Mouse (Mus musculus): Measurements from ENCODE around the gene Cd3eap. TPM values are rescaled to one million over a fixed set of nuclear protein-coding genes. Genes with fewer than 3 reads are reported as not detected.

Gene Cd3eap
- polyA plus RNA-seq, 1 experiment, result 14.6 TPM

DNA sequence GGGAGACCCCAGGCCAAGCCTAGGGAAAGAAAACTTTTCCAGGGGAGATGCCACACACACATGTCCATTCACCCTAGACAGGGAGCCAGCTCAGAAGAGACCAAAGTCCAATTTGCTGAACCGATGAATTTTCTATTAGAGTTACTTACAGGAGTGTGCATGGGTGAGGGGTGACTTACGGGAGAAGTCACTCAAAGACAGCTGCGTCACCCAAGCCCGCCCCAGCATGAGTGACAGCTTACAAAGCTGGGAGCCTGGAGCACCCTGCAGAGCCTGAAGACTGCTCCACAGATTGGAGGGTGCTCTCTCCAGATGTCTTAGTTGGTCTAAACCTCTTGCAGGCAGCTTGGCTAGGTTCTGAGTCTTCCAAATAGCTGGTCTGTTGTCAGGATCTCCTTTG lies 47.3 kb downstream of the Cd3eap start:
- Histone ChIP-seq H3K4me1 (ENCODE audit: control insufficient read depth, insufficient read depth, low read length) (no peaks in the 10 kb centered on the region), H3K4me3 (ENCODE audit: low read depth, low read length) (no peak overlapping the region), H3K36me3 (ENCODE audit: control insufficient read depth, insufficient read depth, low read length, poor library complexity, severe bottlenecking) (no peaks in the 10 kb centered on the region)

GRCm38 (mm10) chr7:19309884-19310641 lies 49.2 kb downstream of the Cd3eap start, which contains the start of gene Fosb:
Gene Fosb, minus strand, starts transcription at chr7:19310051.
- Histone ChIP-seq H3K36me3 (ENCODE audit: control insufficient read depth, insufficient read depth, low read length, poor library complexity, severe bottlenecking) (no peaks in the 10 kb centered on the region), H3K4me1 (ENCODE audit: control insufficient read depth, insufficient read depth, low read length) (no peaks in the 10 kb centered on the region), H3K27me3 (ENCODE audit: control insufficient read depth, insufficient read depth, low read length, poor library complexity, severe bottlenecking) (no peaks in the 10 kb centered on the region), H3K9ac (ENCODE audit: low read depth, poor library complexity, severe bottlenecking) (peak within 1 kb of the TSS; percentile 62), H3K9me3 (replicated peaks; ENCODE audit: control insufficient read depth, insufficient read depth, low read length, poor library complexity, severe bottlenecking) (no peaks in the 10 kb centered on the region), H3K4me3 (ENCODE audit: low read depth, low read length) (peak within 1 kb of the TSS; percentile 82), H3K27ac (ENCODE audit: insufficient read depth, low read length) (no peak within 1 kb of the TSS)
- TF ChIP-seq CTCF (IDR thresholded peaks at IDR 0.05; ENCODE audit: low read depth, low read length) (peak; percentile 45), POLR2A (IDR thresholded peaks at IDR 0.05; ENCODE audit: insufficient read depth, low read length) (no peak)

More for the DNA sequence above, 47.3 kb downstream of the Cd3eap start:
- no peak overlapping the region for H3K9ac ChIP-seq (ENCODE audit: low read depth, poor library complexity, severe bottlenecking)
- no peak overlapping the region for H3K27ac ChIP-seq (ENCODE audit: insufficient read depth, low read length)
- H3K9me3 ChIP-seq (replicated peaks; ENCODE audit: control insufficient read depth, insufficient read depth, low read length, poor library complexity, severe bottlenecking), result no peaks in the 10 kb centered on the region
- TF ChIP-seq CTCF (IDR thresholded peaks at IDR 0.05; ENCODE audit: low read depth, low read length) (no peak), EP300 (IDR thresholded peaks at IDR 0.05; ENCODE audit: insufficient read depth, low read depth, low read length) (no peak), POLR2A (IDR thresholded peaks at IDR 0.05; ENCODE audit: insufficient read depth, low read length) (no peak)
- H3K27me3 ChIP-seq (ENCODE audit: control insufficient read depth, insufficient read depth, low read length, poor library complexity, severe bottlenecking), result no peaks in the 10 kb centered on the region

DNA sequence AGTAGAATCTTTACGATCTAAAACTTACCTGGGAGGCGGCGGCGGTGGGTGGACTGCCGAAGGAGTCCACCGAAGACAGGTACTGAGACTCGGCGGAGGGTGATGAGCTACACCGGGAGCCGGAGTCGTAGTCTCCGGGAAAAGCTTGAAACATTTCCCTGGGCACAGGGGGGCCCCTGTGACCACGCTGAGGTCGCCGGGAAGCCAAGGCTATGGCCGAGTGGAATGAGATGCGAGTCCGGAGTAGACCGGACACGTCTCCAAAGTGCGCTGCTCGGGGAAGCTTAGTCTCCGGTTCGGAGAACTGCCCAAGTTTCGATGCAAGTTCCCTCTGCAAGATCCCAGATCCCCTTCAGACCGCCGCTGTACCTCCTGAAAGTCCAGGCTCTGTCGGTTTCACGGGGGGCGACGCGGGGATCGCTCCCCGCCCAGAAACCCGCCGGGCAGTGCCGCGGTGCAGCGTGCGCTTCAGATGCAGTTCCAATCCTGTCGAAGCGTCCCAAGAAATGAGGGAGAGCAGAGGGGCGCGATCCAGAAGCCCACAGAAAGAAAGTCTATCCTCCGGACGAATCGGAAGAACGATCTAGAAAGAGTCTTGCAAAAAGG lies 49.9 kb downstream of the Cd3eap start:
- peak overlapping the region; percentile 62 for H3K9ac ChIP-seq (ENCODE audit: low read depth, poor library complexity, severe bottlenecking)
- peak overlapping the region; percentile 72 for H3K4me3 ChIP-seq (ENCODE audit: low read depth, low read length)

DNA sequence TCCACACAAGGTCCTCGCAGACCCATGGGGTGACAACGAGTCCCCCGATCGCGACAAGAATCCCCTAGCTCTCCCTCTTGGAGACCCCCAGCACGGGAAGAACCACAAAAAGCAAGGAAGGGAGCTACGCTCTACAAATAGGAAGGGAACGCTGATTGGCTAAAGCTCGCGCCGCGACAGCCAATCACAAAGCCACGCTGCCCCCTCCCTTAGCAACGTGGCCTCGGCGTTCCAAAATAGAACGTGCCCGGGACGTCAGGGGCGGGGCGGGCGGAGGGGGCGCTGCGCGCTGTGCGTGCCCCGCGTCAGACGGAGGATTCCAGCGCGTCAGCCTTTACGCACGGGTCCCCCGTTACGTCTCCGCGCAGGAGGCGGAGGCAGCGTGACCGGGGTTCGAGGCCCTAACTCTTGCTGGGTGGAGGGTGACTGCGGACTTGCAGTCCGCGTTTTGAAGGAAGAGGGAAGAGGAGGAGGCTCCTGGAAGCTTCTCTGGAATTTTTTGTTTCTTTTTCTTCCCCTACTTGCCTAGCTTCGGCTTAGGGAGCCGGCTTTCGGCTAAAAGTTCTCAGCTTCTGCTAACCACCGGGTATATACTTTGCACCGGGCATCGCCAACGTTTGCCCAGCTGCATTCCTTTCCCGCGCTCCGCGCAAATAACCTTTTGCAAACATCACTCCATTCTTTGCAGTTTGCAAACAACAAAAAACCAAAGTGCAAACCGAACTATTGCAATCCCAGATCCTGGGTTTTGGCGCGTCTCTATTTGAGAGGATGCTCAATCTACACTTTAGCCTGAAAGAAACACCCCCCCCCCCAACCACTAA lies 50.6 kb downstream of the Cd3eap start:
- H3K27me3 ChIP-seq (ENCODE audit: control insufficient read depth, insufficient read depth, low read length, poor library complexity, severe bottlenecking), result no peaks in the 10 kb centered on the region
- H3K4me1 ChIP-seq (ENCODE audit: control insufficient read depth, insufficient read depth, low read length), result peaks cover 1% of the 10 kb centered on the region
- H3K36me3 ChIP-seq (ENCODE audit: control insufficient read depth, insufficient read depth, low read length, poor library complexity, severe bottlenecking), result no peaks in the 10 kb centered on the region
- H3K4me3 ChIP-seq (ENCODE audit: low read depth, low read length), result peak overlapping the region; percentile 81
- TF ChIP-seq EP300 (IDR thresholded peaks at IDR 0.05; ENCODE audit: insufficient read depth, low read depth, low read length), result no peak
- TF ChIP-seq POLR2A (IDR thresholded peaks at IDR 0.05; ENCODE audit: insufficient read depth, low read length), result no peak
- no peak for TF ChIP-seq CTCF (IDR thresholded peaks at IDR 0.05; ENCODE audit: low read depth, low read length)
- H3K9me3 ChIP-seq (replicated peaks; ENCODE audit: control insufficient read depth, insufficient read depth, low read length, poor library complexity, severe bottlenecking), result no peaks in the 10 kb centered on the region
- no peak overlapping the region for H3K27ac ChIP-seq (ENCODE audit: insufficient read depth, low read length)
- peak overlapping the region; percentile 62 for H3K9ac ChIP-seq (ENCODE audit: low read depth, poor library complexity, severe bottlenecking)

More for the DNA sequence above, 49.9 kb downstream of the Cd3eap start:
- Histone ChIP-seq H3K27me3 (ENCODE audit: control insufficient read depth, insufficient read depth, low read length, poor library complexity, severe bottlenecking) (no peaks in the 10 kb centered on the region), H3K36me3 (ENCODE audit: control insufficient read depth, insufficient read depth, low read length, poor library complexity, severe bottlenecking) (no peaks in the 10 kb centered on the region), H3K4me1 (ENCODE audit: control insufficient read depth, insufficient read depth, low read length) (no peaks in the 10 kb centered on the region), H3K27ac (ENCODE audit: insufficient read depth, low read length) (no peak overlapping the region), H3K9me3 (replicated peaks; ENCODE audit: control insufficient read depth, insufficient read depth, low read length, poor library complexity, severe bottlenecking) (no peaks in the 10 kb centered on the region)
- TF ChIP-seq EP300 (IDR thresholded peaks at IDR 0.05; ENCODE audit: insufficient read depth, low read depth, low read length), result no peak
- TF ChIP-seq POLR2A (IDR thresholded peaks at IDR 0.05; ENCODE audit: insufficient read depth, low read length), result no peak
- TF ChIP-seq CTCF (IDR thresholded peaks at IDR 0.05; ENCODE audit: low read depth, low read length), result no peak

GRCm38 (mm10) chr7:19307739-19308453 lies 51.4 kb downstream of the Cd3eap start:
- Histone ChIP-seq H3K36me3 (ENCODE audit: control insufficient read depth, insufficient read depth, low read length, poor library complexity, severe bottlenecking) (no peaks in the 10 kb centered on the region), H3K27ac (ENCODE audit: insufficient read depth, low read length) (no peak overlapping the region), H3K9me3 (replicated peaks; ENCODE audit: control insufficient read depth, insufficient read depth, low read length, poor library complexity, severe bottlenecking) (no peaks in the 10 kb centered on the region), H3K27me3 (ENCODE audit: control insufficient read depth, insufficient read depth, low read length, poor library complexity, severe bottlenecking) (no peaks in the 10 kb centered on the region), H3K4me1 (ENCODE audit: control insufficient read depth, insufficient read depth, low read length) (peaks cover 1% of the 10 kb centered on the region), H3K4me3 (ENCODE audit: low read depth, low read length) (peak overlapping the region; percentile 81), H3K9ac (ENCODE audit: low read depth, poor library complexity, severe bottlenecking) (peak overlapping the region; percentile 16; the same call in 1 of the 2 replicates)
- TF ChIP-seq POLR2A (IDR thresholded peaks at IDR 0.05; ENCODE audit: insufficient read depth, low read length) (no peak), EP300 (IDR thresholded peaks at IDR 0.05; ENCODE audit: insufficient read depth, low read depth, low read length) (no peak), CTCF (IDR thresholded peaks at IDR 0.05; ENCODE audit: low read depth, low read length) (no peak)

All from ES-Bruce4 (cell line).